Comparison of ENCODE assay signal across 8 mouse cellular contexts in the genomic region with DNA sequence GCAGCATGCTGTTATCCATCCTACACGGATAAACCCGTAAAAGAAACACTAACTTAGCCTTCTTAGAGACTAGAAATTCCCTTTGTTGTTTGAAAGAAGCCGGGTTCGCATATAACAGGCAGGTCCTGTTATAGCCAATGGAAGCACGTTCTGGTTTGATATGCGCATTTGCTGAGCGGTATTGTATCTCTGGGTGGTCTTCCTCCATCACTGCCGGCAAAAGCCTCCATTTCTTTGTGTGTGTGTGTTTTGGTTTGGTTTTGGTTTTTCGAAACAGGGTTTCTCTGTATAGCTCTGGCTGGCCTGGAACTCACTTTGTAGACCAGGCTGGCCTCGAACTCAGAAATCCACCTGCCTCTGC.
A peak's percentile ranks its signal among the peaks of the same experiment; 100 is the strongest.
DNase-seq lines count a peak whose midpoint lies in the region; ATAC-seq lines count a peak whose summit lies in the region.

No protein-coding gene starts in this region.

- H3K36me3 ChIP-seq in heart, embryonic 16.5 days (ENCODE audit: control insufficient read depth, insufficient read depth) = 0 out of 2 replicates have a peak, but pooled peaks cover 3% of the 10 kb centered on the region
- no peaks in the 10 kb centered on the region for H3K36me3 ChIP-seq in embryonic facial prominence, embryonic 14.5 days (ENCODE audit: control insufficient read depth, insufficient read depth, low read length)
- H3K36me3 ChIP-seq in intestine, embryonic 15.5 days = no peaks in the 10 kb centered on the region
- no peaks in the 10 kb centered on the region for H3K36me3 ChIP-seq in midbrain, embryonic 15.5 days (replicated peaks)

- H3K4me1 ChIP-seq in heart, embryonic 16.5 days (ENCODE audit: control insufficient read depth, insufficient read depth, low read length) = no peaks in the 10 kb centered on the region
- no peaks in the 10 kb centered on the region for H3K4me1 ChIP-seq in embryonic facial prominence, embryonic 14.5 days (ENCODE audit: control insufficient read depth, insufficient read depth, low read length)
- no peaks in the 10 kb centered on the region for H3K4me1 ChIP-seq in intestine, embryonic 15.5 days (replicated peaks)
- peaks cover 12% of the 10 kb centered on the region for H3K4me1 ChIP-seq in midbrain, embryonic 15.5 days

- peak overlapping the region; percentile 84 for H3K4me2 ChIP-seq in heart, embryonic 16.5 days (ENCODE audit: low read depth, low read length)
- H3K4me2 ChIP-seq in embryonic facial prominence, embryonic 14.5 days (ENCODE audit: low read depth, low read length) = peak overlapping the region; percentile 85
- H3K4me2 ChIP-seq in intestine, embryonic 15.5 days (replicated peaks) = peak overlapping the region; percentile 88
- peak overlapping the region; percentile 79 for H3K4me2 ChIP-seq in midbrain, embryonic 15.5 days

- WGBS in heart, embryonic 16.5 days = 35% methylated on average over 10 of the region's 10 CpGs
- WGBS in embryonic facial prominence, embryonic 14.5 days = 30% methylated on average over 10 of the region's 10 CpGs
- 34% methylated on average over 10 of the region's 10 CpGs for WGBS in intestine, embryonic 15.5 days
- 25% methylated on average over 10 of the region's 10 CpGs for WGBS in midbrain, embryonic 15.5 days

- H3K9me3 ChIP-seq in heart, embryonic 16.5 days (replicated peaks; ENCODE audit: control insufficient read depth, low read length) = peaks cover 8% of the 10 kb centered on the region
- H3K9me3 ChIP-seq in embryonic facial prominence, embryonic 14.5 days (ENCODE audit: control insufficient read depth, low read length) = peaks cover 13% of the 10 kb centered on the region
- H3K9me3 ChIP-seq in intestine, embryonic 15.5 days = 0 out of 2 replicates have a peak, but pooled peaks cover 3% of the 10 kb centered on the region
- H3K9me3 ChIP-seq in midbrain, embryonic 15.5 days = peaks cover 5% of the 10 kb centered on the region

- no peak overlapping the region for H3K4me3 ChIP-seq in heart, embryonic 16.5 days (ENCODE audit: low read length)
- H3K4me3 ChIP-seq in embryonic facial prominence, embryonic 14.5 days (ENCODE audit: low read depth, low read length) = peak overlapping the region; percentile 36; the same call in 1 of the 2 replicates
- 0 out of 2 replicates have a peak overlapping the region, but pooled peaks have one; percentile 38 for H3K4me3 ChIP-seq in intestine, embryonic 15.5 days (replicated peaks)
- peak overlapping the region; percentile 39 for H3K4me3 ChIP-seq in midbrain, embryonic 15.5 days

- no peak for ATAC-seq in heart, embryonic 16.5 days (replicated peaks; ENCODE audit: extremely low read depth, insufficient read depth, low FRiP score)
- peak; percentile 3; the same call in 1 of the 2 replicates for ATAC-seq in embryonic facial prominence, embryonic 14.5 days (ENCODE audit: low read depth)
- no peak for ATAC-seq in intestine, embryonic 15.5 days
- ATAC-seq in midbrain, embryonic 15.5 days (replicated peaks) = no peak; the same call in 1 of the 2 replicates

- peaks cover 2% of the 10 kb centered on the region; the same call in 1 of the 2 replicates for H3K27me3 ChIP-seq in heart, embryonic 16.5 days (ENCODE audit: control insufficient read depth, insufficient read depth, low read length)
- H3K27me3 ChIP-seq in embryonic facial prominence, embryonic 14.5 days (replicated peaks; ENCODE audit: control insufficient read depth, insufficient read depth, low read length) = no peaks in the 10 kb centered on the region
- H3K27me3 ChIP-seq in intestine, embryonic 15.5 days (replicated peaks) = 0 out of 2 replicates have a peak, but pooled peaks cover 4% of the 10 kb centered on the region
- peaks cover 3% of the 10 kb centered on the region; the same call in 1 of the 2 replicates for H3K27me3 ChIP-seq in midbrain, embryonic 15.5 days (replicated peaks)

- H3K9ac ChIP-seq in heart, embryonic 16.5 days (ENCODE audit: low read length) = no peak overlapping the region
- no peak overlapping the region for H3K9ac ChIP-seq in embryonic facial prominence, embryonic 14.5 days (ENCODE audit: low read depth, low read length)
- H3K9ac ChIP-seq in intestine, embryonic 15.5 days = no peak overlapping the region
- H3K9ac ChIP-seq in midbrain, embryonic 15.5 days = no peak overlapping the region

- no peak overlapping the region for H3K27ac ChIP-seq in heart, embryonic 16.5 days (ENCODE audit: low read length)
- H3K27ac ChIP-seq in embryonic facial prominence, embryonic 14.5 days (replicated peaks; ENCODE audit: low read depth, low read length) = no peak overlapping the region
- H3K27ac ChIP-seq in intestine, embryonic 15.5 days = no peak overlapping the region
- H3K27ac ChIP-seq in midbrain, embryonic 15.5 days = no peak overlapping the region

- no peak for DNase-seq in heart, adult 11 months
- DNase-seq in embryonic facial prominence, embryonic 14.5 days (ENCODE audit: low spot score) = no peak
- DNase-seq in adipocyte (ENCODE audit: low spot score) = no peak
- DNase-seq in right cerebral cortex, postnatal 25 days = no peak
- no peak for DNase-seq in yolk sac, embryonic 10.5 days (ENCODE audit: low spot score)
